Mouse (Mus musculus): ENCODE results near the gene Coasy. TPM values are rescaled to one million over a fixed set of nuclear protein-coding genes. Genes with fewer than 3 reads are reported as not detected.

Coasy gene
- 52.9 and 54.9 TPM in 2 replicates for polyA plus RNA-seq (2014; fragmentation: Nextera tagmentation; extraction: Ambion mirVana)

DNA sequence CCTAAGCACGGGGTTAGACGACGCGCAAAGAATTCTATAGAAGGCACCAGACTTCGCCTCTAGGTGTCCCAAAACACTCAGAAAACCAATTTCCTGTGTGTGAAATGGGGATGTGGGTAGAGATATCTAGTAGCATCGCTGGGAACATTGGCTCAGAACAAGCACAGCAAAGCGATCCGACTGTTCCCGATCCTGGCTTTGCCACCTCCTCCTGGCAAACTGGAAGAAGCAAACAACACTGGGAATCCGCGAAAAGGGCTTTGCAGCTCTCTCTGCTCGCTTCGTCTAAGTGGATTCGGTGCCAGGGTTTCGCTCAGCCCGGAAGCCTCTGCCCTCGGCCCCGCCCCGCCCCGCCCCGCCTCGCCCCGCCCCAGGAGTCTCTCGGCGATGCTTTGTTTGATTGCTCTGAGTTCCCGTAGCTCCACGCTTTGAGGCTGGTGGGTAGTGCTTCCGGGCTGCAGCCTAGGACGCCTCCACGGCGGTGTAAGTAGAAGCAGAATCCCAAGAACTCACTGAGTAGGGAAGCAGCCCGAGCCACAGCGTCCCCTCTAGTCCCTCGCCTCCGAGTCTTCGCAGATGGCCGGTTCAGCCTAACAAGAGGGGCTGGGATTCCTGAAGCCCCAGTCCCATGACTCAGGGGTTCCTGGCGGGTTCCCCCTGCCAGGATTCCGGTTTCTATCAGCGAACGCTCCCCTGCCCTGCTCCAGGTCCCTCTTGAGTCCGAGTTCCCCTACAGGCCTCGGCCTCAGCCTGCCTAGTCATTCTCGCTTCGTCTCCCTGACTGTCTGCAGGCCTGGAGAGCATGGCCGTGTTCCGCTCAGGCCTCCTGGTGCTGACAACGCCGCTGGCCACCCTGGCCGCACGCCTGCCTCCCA, at the start of gene Coasy:
TSS of gene Coasy (plus strand) at position 358 of the 875 bp plus-strand sequence.
- DNase-seq (ENCODE audit: low spot score), result peak; percentile 96
- Histone ChIP-seq H3K27ac (ENCODE audit: low read depth, low read length) (peak within 1 kb of the TSS; percentile 76), H3K36me3 (ENCODE audit: control insufficient read depth, insufficient read depth, low read length) (peaks cover 6% of the 10 kb centered on the region; the same call in 1 of the 2 replicates), H3K4me2 (ENCODE audit: low read length) (peak within 1 kb of the TSS; percentile 99), H3K4me3 (ENCODE audit: low read depth, low read length) (peak within 1 kb of the TSS; percentile 84), H3K9ac (ENCODE audit: low read length) (peak within 1 kb of the TSS; percentile 91), H3K27me3 (replicated peaks; ENCODE audit: control insufficient read depth, insufficient read depth, low read length) (peaks cover 40% of the 10 kb centered on the region), H3K9me3 (replicated peaks; ENCODE audit: control insufficient read depth, low read length) (no peaks in the 10 kb centered on the region), H3K4me1 (ENCODE audit: control insufficient read depth, insufficient read depth, low read length) (peaks cover 17% of the 10 kb centered on the region)
- peak; percentile 91 for ATAC-seq
- under 1% methylated on average over 51 of the region's 51 CpGs for WGBS

DNA sequence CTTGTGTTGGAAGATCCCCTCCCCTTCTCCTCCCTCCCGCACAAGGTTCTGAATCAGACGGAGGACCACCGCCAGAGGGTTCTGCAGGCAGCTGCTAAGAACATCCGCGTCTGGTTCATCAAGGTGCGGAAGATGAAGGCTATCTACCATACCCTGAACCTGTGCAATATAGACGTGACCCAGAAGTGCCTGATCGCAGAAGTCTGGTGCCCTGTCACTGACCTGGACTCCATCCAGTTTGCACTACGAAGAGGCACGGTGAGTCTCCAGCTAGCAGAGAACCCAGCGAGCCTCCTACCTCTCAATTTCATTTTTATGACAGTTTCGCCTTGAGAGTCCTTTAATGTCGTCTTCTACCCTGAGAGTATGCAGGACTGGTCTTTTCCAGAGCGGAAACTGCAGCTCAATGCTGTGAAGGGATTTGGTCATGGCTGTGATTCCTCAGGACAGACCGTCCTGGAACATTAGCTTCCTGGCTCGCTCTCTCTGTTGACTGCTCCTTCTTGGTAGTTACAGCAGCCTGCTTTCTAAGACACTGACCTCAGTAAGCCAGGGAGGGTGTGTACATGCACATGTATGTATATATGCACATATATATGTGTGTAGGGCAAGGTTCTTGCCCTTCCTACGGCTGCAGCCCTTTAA, 48.4 kb upstream of the Coasy start:
- DNase-seq (ENCODE audit: low spot score), result no peak
- Histone ChIP-seq H3K27me3 (replicated peaks; ENCODE audit: control insufficient read depth, insufficient read depth, low read length) (no peaks in the 10 kb centered on the region), H3K9ac (ENCODE audit: low read length) (no peak overlapping the region), H3K4me1 (ENCODE audit: control insufficient read depth, insufficient read depth, low read length) (no peaks in the 10 kb centered on the region), H3K27ac (ENCODE audit: low read depth, low read length) (no peak overlapping the region), H3K36me3 (ENCODE audit: control insufficient read depth, insufficient read depth, low read length) (peaks cover 82% of the 10 kb centered on the region), H3K4me3 (ENCODE audit: low read depth, low read length) (no peak overlapping the region), H3K9me3 (replicated peaks; ENCODE audit: control insufficient read depth, low read length) (no peaks in the 10 kb centered on the region), H3K4me2 (ENCODE audit: low read length) (no peak overlapping the region)
- WGBS, result 96% methylated on average over 17 of the region's 17 CpGs
- no peak for ATAC-seq

GRCm38 (mm10) chr11:101034614-101035327, 47.6 kb upstream of the Coasy start:
- Histone ChIP-seq H3K4me3 (ENCODE audit: low read depth, low read length) (no peak overlapping the region), H3K9ac (ENCODE audit: low read length) (no peak overlapping the region), H3K9me3 (replicated peaks; ENCODE audit: control insufficient read depth, low read length) (no peaks in the 10 kb centered on the region), H3K27me3 (replicated peaks; ENCODE audit: control insufficient read depth, insufficient read depth, low read length) (no peaks in the 10 kb centered on the region), H3K36me3 (ENCODE audit: control insufficient read depth, insufficient read depth, low read length) (peaks cover 85% of the 10 kb centered on the region), H3K4me1 (ENCODE audit: control insufficient read depth, insufficient read depth, low read length) (no peaks in the 10 kb centered on the region), H3K4me2 (ENCODE audit: low read length) (no peak overlapping the region), H3K27ac (ENCODE audit: low read depth, low read length) (no peak overlapping the region)
- 93% methylated on average over 8 of the region's 8 CpGs for WGBS
- DNase-seq (ENCODE audit: low spot score), result no peak
- ATAC-seq, result no peak

GRCm38 (mm10) chr11:101035328-101035695, 47.1 kb upstream of the Coasy start:
- no peaks in the 10 kb centered on the region for H3K27me3 ChIP-seq (replicated peaks; ENCODE audit: control insufficient read depth, insufficient read depth, low read length)
- peaks cover 85% of the 10 kb centered on the region for H3K36me3 ChIP-seq (ENCODE audit: control insufficient read depth, insufficient read depth, low read length)
- H3K9me3 ChIP-seq (replicated peaks; ENCODE audit: control insufficient read depth, low read length), result no peaks in the 10 kb centered on the region
- H3K4me2 ChIP-seq (ENCODE audit: low read length), result no peak overlapping the region
- no peak overlapping the region for H3K9ac ChIP-seq (ENCODE audit: low read length)
- H3K4me3 ChIP-seq (ENCODE audit: low read depth, low read length), result no peak overlapping the region
- H3K27ac ChIP-seq (ENCODE audit: low read depth, low read length), result no peak overlapping the region
- no peak for ATAC-seq
- H3K4me1 ChIP-seq (ENCODE audit: control insufficient read depth, insufficient read depth, low read length), result no peaks in the 10 kb centered on the region
- 90% methylated on average over 4 of the region's 4 CpGs for WGBS
- DNase-seq (ENCODE audit: low spot score), result no peak

GRCm38 (mm10) chr11:101037795-101038194, 44.6 kb upstream of the Coasy start:
- no peak overlapping the region for H3K9ac ChIP-seq (ENCODE audit: low read length)
- no peak for DNase-seq (ENCODE audit: low spot score)
- H3K27me3 ChIP-seq (replicated peaks; ENCODE audit: control insufficient read depth, insufficient read depth, low read length), result no peaks in the 10 kb centered on the region
- no peak overlapping the region for H3K4me2 ChIP-seq (ENCODE audit: low read length)
- H3K27ac ChIP-seq (ENCODE audit: low read depth, low read length), result no peak overlapping the region
- ATAC-seq, result no peak
- H3K9me3 ChIP-seq (replicated peaks; ENCODE audit: control insufficient read depth, low read length), result no peaks in the 10 kb centered on the region
- WGBS, result 87% methylated on average over 10 of the region's 10 CpGs
- H3K4me1 ChIP-seq (ENCODE audit: control insufficient read depth, insufficient read depth, low read length), result no peaks in the 10 kb centered on the region
- H3K4me3 ChIP-seq (ENCODE audit: low read depth, low read length), result no peak overlapping the region
- H3K36me3 ChIP-seq (ENCODE audit: control insufficient read depth, insufficient read depth, low read length), result peaks cover 91% of the 10 kb centered on the region

DNA sequence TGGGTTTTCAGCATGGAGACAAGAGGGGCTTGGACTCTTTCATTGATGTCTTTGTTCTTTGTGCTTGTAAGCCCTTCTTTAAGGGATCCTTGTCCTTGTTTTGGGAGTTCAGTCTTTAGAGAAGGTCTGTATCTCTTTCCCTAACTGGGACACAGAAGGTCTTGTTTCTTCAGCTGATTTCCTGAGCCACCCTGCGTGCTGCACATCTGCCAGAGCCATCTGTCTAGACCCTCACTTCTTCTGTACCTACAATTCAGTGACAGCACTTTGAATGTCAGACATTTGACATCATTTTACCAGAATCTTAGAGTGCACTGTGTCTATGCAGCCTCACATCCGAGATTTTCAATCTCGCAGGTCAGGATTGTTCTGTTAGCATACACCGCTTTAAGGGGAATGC, 36.5 kb upstream of the Coasy start:
- H3K27ac ChIP-seq (ENCODE audit: low read depth, low read length), result no peak overlapping the region
- WGBS, result 90% methylated on average over 4 of the region's 4 CpGs
- DNase-seq (ENCODE audit: low spot score) (no peak), ATAC-seq (no peak)
- no peak overlapping the region for H3K9ac ChIP-seq (ENCODE audit: low read length)
- peaks cover 96% of the 10 kb centered on the region for H3K36me3 ChIP-seq (ENCODE audit: control insufficient read depth, insufficient read depth, low read length)
- no peak overlapping the region for H3K4me3 ChIP-seq (ENCODE audit: low read depth, low read length)
- H3K4me1 ChIP-seq (ENCODE audit: control insufficient read depth, insufficient read depth, low read length), result no peaks in the 10 kb centered on the region
- no peak overlapping the region for H3K4me2 ChIP-seq (ENCODE audit: low read length)
- no peaks in the 10 kb centered on the region for H3K27me3 ChIP-seq (replicated peaks; ENCODE audit: control insufficient read depth, insufficient read depth, low read length)
- H3K9me3 ChIP-seq (replicated peaks; ENCODE audit: control insufficient read depth, low read length), result no peaks in the 10 kb centered on the region

DNA sequence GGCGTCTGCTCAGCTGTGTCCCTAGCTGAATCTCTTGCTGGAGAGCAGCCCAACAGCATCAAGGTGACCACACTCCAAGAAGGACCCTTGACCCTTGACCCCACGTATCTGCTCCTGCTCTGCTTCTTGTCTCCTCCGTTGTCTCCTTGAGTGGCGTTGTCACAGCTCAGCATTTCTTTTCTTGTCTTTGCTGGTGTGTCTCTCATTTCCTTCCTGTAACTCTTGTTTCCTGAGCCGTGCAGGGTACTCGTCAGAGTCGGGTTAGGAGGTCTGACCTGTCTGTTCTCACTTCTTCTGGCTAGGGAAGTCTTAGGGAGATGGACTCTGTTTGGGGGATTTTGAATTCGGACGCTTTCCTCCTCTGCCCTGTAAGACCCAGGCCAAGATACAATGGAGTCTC, 35.9 kb upstream of the Coasy start:
- WGBS, result 78% methylated on average over 9 of the region's 9 CpGs
- Histone ChIP-seq H3K27ac (ENCODE audit: low read depth, low read length) (no peak overlapping the region), H3K36me3 (ENCODE audit: control insufficient read depth, insufficient read depth, low read length) (peaks cover 95% of the 10 kb centered on the region), H3K27me3 (replicated peaks; ENCODE audit: control insufficient read depth, insufficient read depth, low read length) (no peaks in the 10 kb centered on the region), H3K9ac (ENCODE audit: low read length) (no peak overlapping the region), H3K4me1 (ENCODE audit: control insufficient read depth, insufficient read depth, low read length) (no peaks in the 10 kb centered on the region), H3K9me3 (replicated peaks; ENCODE audit: control insufficient read depth, low read length) (no peaks in the 10 kb centered on the region), H3K4me3 (ENCODE audit: low read depth, low read length) (no peak overlapping the region), H3K4me2 (ENCODE audit: low read length) (no peak overlapping the region)
- ATAC-seq (no peak), DNase-seq (ENCODE audit: low spot score) (no peak)

DNA sequence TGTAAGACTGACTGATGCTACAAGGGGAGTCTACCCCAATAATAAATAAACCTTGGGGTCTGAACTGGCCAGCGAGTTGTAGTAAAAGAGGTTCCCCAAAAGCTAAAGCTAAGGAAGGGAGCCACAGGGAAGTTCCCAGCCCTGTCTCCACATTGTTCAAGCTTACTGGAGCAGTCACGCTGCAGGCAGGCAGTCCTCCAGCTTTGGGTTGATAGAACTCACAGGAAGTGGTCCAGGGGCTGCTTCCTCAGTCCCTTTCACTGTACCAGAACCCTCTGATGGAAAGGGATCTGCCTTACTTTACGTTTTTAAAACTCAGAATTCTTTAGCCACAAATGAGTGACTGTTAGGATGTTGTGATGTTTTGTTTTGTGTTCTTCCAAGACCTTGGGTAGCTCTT, 34.9 kb upstream of the Coasy start:
- 92% methylated on average over 3 of the region's 3 CpGs for WGBS
- Histone ChIP-seq H3K4me2 (ENCODE audit: low read length) (no peak overlapping the region), H3K27ac (ENCODE audit: low read depth, low read length) (no peak overlapping the region), H3K4me1 (ENCODE audit: control insufficient read depth, insufficient read depth, low read length) (no peaks in the 10 kb centered on the region), H3K9ac (ENCODE audit: low read length) (no peak overlapping the region), H3K4me3 (ENCODE audit: low read depth, low read length) (no peak overlapping the region), H3K27me3 (replicated peaks; ENCODE audit: control insufficient read depth, insufficient read depth, low read length) (no peaks in the 10 kb centered on the region), H3K9me3 (replicated peaks; ENCODE audit: control insufficient read depth, low read length) (no peaks in the 10 kb centered on the region), H3K36me3 (ENCODE audit: control insufficient read depth, insufficient read depth, low read length) (peaks cover 96% of the 10 kb centered on the region)
- ATAC-seq (no peak), DNase-seq (ENCODE audit: low spot score) (no peak)

All from forebrain, embryonic 14.5 days (tissue).